Mouse (Mus musculus) cerebellum, adult 9-10 months (tissue): ENCODE data around the gene Mrps6.
"Not testable (repeated sequence)": the region's sequence is repeated elsewhere in the genome, so short reads cannot be mapped to it uniquely, and the experiment has no call there.

ENCODE experiments used
- DNase-seq: peaks from one replicate; pipeline ENCODE4 v3.0.0; 2022

The Mrps6 gene

DNA sequence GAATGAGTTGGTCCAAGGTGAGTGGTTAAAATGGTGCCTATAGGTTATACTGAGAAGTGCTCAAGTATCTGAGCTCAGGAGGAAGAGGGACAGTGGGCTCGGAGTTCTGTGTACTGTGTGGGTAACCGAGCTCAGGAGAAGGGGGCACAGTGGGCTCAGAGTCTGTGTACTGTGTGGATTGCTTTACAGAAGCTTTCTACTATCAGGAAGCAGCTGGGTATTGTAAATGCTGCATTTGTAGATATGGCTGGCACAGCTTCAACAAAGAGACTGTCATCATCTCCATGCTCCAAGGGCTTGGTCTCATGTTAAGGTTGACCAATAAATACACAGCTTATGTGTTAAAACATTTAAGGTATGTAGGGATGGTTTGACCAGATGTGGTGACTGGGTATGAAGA lies 6.7 kb downstream of the Mrps6 start:
- DNase-seq, result no peak

DNA sequence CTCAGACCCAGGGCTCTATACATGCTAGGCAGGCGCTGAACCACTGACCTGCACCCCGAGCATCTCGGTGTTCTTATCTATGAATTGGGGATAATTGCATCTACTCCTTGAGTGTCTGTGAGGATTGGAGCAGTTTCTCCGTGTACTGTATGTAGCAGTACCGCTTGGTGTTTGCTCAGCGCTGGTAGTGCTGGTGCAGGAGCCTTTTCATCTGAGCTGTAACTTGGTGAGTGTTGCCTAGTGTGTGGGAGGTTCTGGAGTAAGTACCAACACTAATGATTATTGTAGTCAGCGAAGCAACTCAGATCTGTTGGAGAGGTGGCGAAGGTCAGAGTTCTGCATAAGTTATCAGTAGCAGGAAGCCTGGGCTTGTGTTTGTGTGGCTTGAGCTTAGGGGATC lies 12.3 kb downstream of the Mrps6 start:
- no peak for DNase-seq

DNA sequence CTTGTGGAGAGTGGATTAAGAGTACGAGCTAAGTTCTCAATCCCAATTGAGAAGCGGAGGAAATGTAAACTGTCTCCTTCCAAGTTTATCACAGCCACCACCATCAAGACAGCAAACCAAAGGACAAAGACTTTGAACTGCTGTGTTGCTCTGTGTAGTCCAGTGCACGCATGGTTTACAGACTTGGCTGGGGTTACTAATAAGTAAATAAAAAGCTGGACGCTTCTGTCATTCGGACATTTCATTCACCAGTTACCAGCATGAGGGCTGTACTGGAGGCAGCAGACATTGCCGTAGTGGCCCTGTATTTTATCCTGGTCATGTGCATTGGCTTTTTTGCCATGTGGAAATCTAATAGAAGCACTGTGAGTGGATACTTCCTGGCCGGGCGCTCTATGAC lies 18.7 kb downstream of the Mrps6 start:
- DNase-seq, result no peak

DNA sequence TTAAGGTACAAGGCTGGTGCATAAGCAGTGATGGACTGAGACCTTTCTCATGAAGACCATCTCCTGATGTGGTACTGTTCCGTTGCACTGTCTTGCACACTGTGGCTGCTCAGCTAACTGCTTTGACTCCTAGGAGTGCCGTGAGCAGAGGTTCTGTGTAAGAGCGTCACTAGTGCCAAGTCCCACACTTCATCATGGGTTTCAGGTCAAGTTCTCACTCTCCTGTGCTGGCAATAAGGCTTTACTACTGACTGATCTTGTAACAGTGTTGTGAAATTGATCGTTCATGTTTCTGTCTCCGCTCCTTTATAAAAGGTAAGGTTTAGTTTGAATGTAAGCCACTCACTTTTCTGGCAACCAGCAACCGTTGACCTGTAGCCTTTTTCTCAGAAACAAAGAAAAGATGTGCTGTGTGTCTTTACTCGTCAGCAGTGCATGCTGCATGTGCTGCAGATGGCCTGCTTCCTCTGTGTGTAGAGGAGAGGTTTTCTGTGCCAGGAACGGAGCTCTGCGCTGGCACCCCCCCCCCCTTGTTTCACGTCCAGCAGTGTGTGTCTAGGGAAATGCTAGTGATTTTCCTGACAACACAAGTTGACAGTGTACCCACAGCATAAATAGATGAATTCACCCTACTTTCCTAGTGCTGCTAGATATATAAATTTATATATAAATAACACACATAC lies 25.8 kb downstream of the Mrps6 start:
- no peak for DNase-seq

DNA sequence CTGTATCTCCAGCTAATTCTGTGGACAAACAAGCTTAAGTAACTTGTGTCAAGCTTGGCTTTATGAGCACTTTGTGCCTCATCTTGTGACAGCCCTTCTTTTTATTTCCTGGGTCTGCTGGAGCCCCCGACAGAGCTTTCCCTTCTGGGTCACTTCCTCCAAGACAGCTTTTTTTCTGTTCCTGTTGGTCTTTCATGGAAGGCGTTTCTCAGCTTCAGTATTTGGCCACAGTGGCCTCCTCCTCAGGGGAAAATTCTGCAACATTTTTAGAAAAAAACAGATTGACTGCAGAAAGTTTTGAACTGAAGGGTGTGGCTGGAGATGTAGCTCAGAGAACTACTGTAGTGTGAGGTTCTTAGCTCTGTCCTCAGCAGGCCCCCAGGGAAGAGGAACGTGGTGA lies 31.2 kb downstream of the Mrps6 start:
- DNase-seq, result no peak

DNA sequence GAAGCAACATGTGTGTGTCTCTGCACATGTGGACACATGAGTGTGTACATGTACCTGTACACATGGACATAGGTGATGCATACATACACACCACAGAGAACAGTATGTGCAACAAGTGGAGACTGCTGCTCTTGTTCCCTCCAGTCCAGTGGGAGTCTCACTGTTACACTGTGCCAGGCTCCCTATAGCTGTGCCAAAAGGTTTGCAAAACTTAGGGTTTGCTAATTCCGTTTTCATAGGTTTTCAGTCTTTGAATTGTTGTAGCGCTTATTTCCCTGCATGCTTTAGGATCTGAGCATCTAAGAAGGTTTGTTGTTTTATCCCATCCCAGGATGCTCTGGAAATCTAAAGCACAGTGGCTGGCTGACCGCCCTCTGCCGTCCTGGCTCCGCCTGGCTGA lies 33.8 kb downstream of the Mrps6 start:
- no peak for DNase-seq

DNA sequence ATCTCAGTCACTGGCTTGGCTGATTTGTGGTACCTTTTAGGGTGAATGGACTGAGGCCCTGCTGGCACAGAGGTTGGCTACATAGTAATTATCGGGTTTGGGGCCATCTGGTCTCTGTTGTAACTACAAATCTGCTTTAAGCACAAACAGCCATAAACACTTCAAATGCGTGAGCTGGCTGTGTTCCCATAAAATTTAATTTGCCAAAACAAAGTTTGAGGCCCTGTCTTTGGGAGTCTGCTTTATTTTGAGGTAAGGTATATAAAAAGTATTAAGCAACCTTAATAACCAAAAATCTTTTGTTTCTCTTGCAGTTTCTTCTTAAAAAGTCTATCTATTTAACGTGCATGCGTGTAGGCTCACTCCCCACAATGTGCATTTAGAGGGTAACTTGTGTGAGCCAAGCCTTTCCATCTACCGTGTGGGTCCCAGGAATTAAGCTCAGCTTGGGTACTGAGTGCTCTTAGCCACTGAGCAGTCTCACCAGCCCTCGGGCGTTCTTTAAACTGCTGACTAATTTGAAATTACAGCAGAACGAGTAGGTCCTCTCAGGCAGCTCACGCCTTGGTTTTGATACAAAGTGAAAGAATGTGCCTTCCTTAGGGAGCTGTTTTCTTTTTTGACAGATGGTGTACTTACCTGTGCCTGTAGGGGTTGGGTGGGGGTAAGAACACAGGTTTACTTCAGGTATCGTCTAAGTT lies 40.4 kb downstream of the Mrps6 start:
- DNase-seq, result no peak

DNA sequence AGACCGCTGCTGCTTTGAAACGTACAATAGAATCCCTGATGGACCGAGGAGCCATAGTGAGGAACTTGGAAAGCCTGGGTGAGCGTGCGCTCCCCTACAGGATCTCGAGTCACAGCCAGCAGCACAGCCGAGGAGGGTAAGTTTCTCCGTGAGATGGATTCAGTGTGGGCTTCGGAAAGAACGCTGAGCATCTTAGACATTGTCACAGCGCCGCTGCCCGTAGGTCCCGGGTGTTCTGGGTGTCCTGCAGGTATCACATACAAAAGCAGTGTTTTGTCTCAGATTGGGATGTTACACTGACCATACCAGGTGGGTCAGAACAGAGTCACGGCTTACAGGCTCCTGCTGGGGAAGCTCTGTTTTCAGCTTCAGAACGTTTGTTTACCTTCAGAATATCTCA lies 41.5 kb downstream of the Mrps6 start:
- DNase-seq, result no peak

DNA sequence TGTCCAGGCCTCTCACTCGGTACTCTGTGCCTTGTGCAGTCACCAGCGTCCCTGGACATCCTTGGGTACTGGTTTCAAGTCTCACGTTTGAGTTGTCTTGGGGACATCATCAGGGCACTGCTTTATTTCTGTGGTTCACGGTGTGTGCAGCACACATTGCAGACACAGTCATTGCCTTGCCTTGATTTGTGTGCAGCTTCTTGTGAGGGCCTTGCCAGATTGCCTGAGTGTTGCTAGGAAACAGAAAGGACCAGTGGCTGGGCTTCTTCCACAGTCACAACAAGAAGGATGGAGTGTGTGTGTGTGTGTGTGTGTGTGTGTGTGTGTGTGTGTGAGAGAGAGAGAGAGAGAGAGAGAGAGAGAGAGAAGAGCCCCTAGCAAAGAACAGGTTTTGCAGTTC lies 42.0 kb downstream of the Mrps6 start:
- DNase-seq, result no peak

DNA sequence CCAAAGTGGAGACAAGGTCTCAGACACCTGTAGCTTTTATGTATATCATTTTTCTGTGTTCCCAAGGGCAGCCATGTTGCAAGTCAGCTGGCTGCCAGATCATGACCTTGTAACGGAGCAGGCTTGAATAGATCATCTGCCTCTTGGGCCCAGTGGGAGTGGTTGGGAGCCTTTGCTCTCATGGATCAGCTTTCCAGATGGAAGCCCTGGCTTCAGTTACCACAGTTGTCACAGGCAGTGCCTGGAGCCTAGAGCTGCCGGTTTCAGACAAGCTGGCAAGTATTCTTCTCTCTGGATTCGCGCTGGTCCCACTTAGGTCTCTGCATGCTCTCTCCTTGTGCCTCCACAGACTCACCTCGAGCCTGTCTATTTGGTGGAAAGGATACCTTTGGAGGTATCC lies 44.0 kb downstream of the Mrps6 start:
- DNase-seq, result no peak

DNA sequence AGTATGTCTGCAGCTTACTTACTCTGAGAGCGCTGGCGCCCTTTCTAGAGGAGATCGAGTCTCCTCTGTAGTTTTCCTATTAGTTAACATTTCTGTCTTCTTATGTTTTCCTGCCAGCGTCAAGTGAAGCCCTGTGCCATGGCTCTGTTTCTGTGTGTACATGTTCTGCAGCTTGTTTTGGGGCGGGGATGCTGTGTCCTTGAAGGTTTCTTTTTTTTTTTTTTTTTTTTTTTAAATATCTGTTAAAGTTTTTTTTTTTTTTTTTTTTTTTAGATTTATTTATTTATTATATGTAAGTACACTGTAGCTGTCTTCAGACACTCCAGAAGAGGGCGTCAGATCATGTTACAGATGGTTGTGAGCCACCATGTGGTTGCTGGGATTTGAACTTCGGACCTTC lies 44.9 kb downstream of the Mrps6 start:
- DNase-seq, result not testable (repeated sequence)

DNA sequence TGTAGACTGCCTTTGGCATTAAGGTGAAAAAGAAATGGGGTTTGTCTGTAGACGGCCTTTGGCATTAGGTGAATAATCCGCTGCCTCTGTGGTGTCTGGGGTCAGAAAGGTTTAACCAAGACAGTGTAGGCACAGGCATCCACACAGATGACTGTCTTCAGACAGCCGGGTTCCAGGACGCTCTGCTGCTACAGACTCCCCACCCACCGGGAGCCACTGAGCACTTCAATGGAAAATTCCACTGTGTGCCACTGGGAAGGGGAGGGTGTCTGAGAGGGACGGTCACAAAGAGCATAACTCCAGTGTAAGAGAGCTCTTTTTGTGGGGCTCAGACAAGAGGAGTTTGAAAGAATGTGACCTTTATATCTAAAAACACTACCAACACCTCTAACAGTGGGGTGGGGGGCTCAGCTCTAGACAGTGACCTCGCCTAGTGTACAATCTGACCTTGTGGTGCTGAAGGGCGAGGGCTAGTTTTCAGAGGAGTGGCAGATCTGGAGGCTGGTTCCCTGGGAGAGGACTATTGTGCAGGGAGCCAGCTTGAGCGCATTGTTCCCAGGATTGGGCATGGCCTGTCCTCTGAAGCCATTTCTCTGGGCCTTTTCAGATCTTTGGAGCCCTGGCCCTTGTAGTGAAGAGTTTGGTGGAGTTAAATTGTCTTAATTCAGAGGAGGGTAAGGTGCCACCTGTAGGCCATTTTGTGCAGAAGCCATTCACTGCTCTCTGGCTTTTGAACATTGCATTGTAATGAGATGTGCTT lies 45.7 kb downstream of the Mrps6 start:
- no peak for DNase-seq

DNA sequence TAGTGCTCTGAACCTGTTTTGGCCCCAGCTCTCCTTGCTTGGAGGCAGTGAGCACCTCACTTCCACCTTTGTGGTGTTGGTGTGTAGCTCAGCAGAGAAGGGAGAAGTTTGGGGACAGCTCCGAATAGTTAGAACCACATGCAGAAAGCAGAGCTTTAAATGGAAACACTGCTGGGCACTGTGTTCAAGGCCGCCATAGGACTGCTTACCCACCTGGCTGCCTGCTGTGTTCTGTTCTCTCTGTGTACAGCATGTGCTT lies 46.2 kb downstream of the Mrps6 start:
- no peak for DNase-seq

DNA sequence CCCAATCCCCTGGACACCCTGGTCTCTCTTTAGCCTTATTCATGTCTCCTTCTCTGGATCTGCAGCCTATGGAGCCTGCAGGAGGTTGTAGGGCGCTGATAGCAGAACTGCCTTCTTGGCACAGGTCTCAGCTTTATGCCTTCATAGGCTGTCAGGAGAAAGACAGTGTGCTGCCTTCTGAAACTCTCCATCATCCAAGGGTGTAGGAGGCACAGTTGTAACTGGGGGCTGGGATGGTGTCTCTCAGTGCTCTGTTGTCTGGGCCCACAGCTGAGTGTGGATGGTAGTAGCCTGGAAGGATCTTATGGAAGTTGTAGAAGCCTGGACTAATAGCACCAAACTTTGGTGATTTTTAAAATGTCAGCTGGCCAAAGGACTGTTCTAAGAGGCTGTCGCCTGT lies 46.9 kb downstream of the Mrps6 start:
- no peak for DNase-seq

DNA sequence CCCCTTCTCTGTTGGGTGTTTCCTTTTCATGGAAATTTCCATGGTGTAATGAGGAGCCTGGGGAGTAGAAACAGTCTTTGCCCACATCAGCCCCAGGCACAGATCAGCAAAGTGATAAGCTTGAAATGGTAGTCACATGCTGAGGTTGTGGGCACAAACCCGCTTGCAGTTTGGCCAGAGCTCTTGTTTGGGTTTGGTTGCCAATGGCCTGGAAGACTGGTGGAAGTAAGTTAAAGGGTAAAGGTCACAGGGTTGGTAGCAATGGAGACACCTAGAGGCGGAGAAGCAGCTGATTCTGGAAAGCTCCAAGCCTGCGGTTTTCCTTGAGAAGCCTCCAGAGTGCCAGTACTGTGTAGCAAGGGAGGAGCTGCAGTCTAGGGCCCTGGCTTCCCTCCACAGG lies 47.6 kb downstream of the Mrps6 start:
- DNase-seq, result no peak

DNA sequence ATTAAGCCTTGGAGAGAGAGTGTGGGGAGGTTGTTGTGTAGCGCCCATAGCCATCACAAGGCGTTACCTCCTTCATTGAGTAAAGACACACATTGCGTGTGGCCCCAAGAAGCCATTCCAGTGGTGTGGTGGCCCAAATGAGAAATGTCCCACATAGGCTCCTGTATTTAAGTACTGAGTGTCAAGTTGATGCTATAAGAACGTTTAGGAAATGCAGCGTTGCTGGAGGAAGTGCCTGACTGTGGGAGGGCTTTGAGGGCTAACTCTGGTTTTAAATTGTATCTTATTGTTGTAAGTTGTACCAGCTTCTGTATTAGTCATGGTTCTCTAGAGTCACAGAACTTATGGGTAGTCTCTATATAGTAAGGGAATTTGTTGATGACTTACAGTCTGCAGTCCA lies 49.3 kb downstream of the Mrps6 start:
- no peak for DNase-seq

DNA sequence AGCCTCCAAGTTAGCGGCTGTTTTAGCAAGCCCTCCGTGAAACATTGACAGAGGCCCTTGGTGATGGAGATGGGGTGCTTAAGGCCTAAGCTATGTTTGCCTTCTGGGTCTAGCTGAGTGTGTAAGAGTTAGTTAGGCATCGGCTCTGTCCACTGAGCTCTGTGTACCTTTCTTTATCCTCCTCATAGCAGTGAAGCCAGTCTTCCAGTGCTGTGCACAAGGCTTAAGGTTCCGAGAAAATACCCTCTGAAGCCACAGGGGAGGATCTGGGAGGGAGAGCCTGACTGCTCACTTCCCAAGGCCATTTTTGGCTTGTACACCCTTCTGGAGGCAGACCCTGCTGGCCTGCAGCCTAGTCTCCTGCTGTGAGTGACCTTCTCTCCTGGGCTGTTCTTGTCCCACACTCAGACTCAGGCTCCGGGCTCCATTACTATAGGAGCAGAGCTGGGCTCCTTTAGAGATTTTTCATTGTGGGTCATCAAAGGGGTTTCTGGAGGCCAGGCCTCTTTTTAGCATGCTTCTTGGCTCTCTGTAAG lies 56.7 kb downstream of the Mrps6 start:
- DNase-seq, result peak; percentile 68

DNA sequence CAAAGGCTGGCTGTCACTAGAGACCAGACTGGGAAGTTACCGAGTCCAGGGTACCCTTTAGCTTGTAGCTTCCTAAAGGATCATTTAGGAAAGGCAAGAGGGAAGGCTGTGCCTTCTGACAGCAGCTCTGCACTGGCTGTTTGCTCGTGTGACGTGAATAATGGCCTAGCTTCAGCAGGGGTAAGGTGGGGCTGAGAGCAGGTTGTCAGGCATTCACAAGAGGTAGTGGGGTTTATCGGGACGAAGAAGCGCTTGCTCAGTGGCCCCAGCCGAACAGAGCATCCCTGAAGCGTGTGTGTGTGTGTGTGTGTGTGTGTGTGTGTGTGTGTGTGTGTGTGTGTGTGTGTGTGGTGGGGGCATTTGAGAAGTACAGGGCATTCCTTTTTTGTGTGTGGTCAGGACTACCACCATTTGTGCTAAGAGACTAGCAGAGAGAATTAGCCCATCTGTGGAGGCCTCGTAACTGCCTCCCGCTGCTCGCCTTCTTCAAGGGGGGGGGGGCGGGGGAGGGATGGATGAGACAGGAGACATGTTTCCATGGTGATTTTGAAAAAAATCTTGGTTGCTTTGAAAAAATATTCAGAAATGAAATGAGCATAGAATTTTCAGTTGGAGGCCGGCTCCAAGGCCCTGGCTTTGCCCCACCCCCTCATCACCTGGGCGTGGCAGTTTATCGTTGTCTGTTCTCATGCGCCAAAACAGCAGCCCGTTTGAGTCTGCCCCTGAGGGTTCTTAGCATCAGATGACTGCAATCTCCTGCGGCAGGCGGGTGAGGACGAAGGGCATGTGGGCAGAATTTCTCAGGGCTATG lies 57.7 kb downstream of the Mrps6 start:
- peak; percentile 73 for DNase-seq

DNA sequence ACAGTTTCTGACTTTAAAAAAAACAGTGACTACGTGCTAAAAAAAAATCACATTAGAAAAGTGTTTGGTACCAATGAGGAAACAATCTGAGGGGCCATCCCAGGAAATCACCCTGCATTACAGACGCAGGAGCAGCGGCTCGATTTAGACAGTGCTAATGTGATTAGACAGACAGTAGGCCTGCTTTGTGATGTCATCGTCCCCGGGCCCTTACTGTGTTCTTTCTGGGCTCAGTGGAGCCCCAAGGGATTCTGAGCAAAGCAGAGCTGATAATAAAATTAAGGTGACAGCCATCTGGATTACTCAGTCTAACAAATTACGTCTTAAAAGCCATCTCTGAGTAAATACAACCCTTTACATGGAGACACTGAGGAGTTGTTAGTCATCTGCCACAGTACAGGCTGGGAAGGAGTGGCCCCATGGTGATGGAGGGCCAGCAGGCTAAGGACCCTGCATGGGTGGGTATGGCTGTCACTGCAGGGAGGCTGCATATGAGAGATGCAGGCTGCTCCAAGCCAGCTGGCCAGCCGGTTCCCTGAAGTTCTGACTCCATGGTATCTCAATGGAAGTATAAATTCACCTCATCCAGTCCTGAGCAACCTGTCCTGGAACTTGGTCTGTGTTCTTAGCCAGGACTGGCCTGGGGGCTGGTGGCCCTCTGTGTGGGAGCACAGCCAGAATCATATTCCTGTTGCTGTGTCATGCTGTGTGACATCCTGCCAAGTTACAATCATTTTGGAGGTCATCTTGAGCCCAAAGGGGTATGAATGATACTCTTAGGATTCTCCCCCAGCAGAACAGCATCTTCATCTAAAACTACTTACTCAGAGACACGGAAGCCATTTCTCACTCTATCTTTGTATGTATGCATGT lies 59.5 kb downstream of the Mrps6 start:
- DNase-seq, result no peak

DNA sequence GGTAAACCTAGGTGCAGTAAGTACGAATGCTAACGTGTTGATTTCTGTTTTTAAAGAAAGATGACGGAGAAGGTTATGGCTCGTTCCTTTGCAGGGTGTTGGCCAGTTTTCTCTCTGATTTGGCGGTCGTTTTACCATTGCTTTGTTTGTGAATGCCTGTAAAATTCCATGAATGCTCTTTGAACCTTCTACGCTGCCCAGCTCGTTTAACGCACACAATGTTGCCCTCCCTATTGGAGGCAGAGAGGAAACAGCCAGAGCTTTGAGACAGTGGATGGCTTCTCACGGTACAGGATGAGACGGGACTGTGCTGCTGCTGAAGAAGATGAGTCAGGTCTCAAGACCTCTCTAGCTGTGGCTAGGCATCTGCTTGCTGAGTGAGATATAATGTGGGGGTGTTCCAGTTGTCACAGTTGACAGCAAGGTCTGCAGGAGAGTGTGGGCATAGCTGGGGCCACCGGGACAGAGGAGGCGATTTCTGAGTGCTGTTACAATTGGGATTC lies 61.0 kb downstream of the Mrps6 start:
- DNase-seq, result no peak

DNA sequence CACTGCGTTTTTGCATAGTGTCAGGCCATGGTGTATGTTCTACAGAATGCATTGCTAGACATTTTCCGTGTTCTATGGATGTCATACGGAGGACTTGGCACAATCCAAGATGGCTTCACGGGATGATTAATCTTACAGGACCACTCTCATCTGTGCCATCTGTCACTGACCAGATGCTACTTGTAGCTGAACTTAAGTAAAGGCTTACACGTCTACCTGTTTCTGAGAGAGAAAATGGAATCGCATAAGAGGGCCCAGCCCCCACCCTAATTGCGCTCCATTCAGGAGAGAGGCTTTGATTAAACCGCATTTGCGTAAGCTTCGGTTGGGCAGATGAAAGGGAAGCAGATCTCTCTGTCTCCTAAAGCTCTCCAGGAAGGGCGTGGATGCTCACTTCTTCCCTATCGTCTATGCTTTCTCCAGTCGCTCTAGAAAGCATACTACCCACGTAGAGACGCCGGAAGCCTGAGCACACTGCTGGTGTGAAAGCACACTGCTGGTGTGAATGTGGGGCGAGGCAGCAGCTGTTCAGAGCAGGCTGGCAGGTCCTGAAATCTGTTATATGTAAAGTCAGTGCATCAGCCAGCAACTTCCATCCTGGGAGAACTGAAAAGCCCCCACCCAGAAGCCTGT lies 62.9 kb downstream of the Mrps6 start:
- DNase-seq, result no peak

DNA sequence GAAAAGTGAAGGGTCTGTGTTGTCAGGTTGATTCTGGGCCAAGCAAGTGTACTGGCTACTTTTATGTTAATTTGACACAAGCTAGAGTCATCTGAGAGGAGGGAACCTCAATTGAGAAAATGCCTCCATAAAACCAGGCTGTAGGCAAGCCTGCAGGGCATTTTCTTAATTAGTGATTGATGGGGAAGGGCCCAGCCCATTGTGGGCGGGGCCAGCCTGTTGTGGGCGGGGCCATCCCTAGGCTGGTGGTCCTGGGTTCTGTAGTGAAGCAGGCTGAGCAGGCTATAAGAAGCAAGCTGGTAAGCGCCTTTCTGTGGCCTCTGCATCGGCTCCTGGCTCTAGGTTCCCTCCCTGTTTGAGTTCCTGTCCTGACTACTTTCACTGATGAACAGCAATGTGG lies 69.2 kb downstream of the Mrps6 start:
- DNase-seq, result no peak
